Mouse (Mus musculus) gastrocnemius, postnatal 10 days (tissue): ENCODE measurements around the gene Ankmy2. TPM values are rescaled to one million over a fixed set of nuclear protein-coding genes. Genes with fewer than 3 reads are reported as not detected.
A peak's percentile ranks its signal among the peaks of the same experiment; 100 is the strongest.
"Not testable (repeated sequence)": the region's sequence is repeated elsewhere in the genome, so short reads cannot be mapped to it uniquely, and the experiment has no call there.

Experiments used
- DNase-seq: peaks from one replicate; pipeline ENCODE4 v3.0.0; 2021; ENCODE audit warnings: mixed read lengths
- total RNA-seq, 2 experiments: library from RNA; stranded (reverse); gene quantifications; 2 replicates each; pipeline ENCODE4 v1.2.3; 2021

The Ankmy2 gene
- total RNA-seq, 2 experiments from 2014 or later: 13.0 to 16.5 TPM

DNA sequence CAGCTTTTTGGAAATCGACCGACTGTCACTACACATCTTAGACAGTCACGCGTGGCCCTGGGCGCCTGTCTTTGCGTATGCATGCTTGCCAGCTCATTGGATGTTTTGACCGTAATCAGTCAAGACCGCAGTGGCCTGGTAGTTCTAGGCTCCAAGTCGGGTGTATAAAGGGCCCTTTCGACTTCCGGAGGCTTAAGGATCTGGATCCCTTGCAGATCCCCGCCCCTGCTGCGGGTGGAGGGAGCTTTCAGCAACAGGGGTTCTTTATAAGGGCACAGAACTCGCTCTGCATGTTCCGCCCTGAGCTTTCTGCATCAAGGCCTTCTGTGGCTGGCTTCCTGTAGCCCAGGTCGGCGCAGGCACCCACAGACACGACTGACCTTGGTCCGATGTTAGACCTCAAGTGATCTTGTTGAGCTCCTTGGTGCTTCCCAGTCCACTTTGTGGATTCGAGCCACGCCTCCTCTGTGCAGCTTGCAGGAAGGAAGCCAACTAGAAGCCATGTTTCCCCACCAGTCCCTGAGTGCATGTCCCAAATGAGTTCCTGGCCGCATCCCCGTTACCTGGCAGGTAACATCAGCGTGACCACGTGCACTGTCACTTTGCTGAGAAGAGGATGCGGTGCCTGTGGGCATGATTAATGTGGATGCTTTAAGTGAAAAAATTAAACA lies 859 bp downstream of the Ankmy2 start, which contains the start of gene Bzw2:
TSS of gene Bzw2 (minus strand) at position 443 of the 671 bp plus-strand sequence.
- peak; percentile 58 for DNase-seq

DNA sequence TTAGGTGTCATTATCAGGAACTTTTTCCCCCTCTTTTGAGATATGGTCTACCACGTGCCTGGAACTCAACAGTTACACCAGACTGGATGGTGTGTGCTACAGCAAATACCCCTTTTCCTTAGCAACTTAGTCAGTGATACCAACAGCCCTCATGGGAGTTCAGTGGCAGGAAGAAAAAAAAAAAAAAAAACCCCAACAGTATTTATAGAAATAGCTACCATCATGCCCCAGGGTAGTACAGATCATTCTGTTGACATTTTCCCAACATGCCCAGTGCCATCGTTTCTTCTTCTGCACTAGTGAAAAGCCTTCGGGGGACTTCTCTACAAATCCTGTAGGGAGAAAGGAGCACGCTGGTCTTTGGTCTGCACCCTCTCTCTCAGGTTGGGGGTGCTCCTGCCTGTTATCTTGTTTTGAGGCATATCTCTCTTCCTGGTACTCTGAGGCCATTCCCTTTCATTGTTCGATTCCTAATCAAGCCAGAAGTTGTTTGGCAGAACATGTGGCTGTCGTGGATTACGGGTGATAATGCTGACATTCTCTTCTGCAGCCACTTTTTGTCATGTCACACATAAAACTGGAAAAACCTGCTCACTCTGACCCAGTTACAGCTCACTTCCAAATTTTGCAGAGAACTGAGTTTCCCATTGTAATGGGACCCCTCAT lies 7.3 kb downstream of the Ankmy2 start:
- DNase-seq: no peak

GRCm38 (mm10) chr12:36165299-36165698 lies 8.4 kb downstream of the Ankmy2 start:
- DNase-seq: no peak

- DNase-seq: no peak
These were observed 20.3 kb downstream of the Ankmy2 start for GRCm38 (mm10) chr12:36177227-36177626.

- no peak for DNase-seq
These were observed 25.7 kb downstream of the Ankmy2 start for GRCm38 (mm10) chr12:36182570-36182969.

DNA sequence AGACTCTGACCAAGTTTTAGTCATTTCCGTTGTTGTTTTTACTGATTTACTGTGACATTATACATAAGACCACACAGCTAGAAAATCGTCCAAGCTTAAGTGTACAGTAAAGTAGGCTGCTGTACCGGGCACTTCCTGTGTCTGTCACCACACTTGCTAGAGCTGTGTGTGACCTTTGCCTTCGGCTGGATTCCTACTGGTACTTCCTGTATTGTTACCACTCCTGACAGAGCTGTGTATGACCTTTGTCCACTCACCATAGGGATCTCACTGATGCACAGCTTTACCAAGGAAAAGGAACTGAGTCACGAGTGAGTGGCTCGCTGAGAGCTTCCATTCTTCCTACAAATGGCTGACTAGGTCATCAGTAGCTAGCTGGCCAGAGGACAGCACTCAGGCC lies 30.2 kb downstream of the Ankmy2 start:
- no peak for DNase-seq

- DNase-seq: no peak
These were observed 32.7 kb downstream of the Ankmy2 start for GRCm38 (mm10) chr12:36189610-36190009.

GRCm38 (mm10) chr12:36190343-36190742 lies 33.4 kb downstream of the Ankmy2 start:
- DNase-seq: no peak

GRCm38 (mm10) chr12:36194976-36195375 lies 38.1 kb downstream of the Ankmy2 start:
- no peak for DNase-seq

- DNase-seq: not testable (repeated sequence)
These were observed 48.7 kb downstream of the Ankmy2 start for GRCm38 (mm10) chr12:36205579-36206119.

GRCm38 (mm10) chr12:36207072-36207799 lies 50.3 kb downstream of the Ankmy2 start:
- DNase-seq: peak; percentile 25

DNA sequence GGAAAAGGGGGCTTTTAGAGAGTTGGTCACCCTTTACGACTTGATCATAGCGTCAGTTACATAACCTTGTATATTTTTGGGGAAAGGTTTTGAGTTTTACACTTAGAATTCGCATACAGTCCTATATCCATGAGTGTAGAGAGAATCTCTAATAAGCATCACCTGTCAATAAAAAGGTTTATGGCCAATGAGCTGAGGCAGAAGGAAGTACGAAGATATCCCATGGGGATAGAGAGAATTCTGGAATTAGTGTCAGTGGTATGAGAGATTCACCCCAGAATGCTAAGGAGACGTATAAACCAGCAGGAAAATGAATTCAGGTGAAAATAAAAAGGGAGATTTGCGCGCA lies 50.9 kb downstream of the Ankmy2 start:
- DNase-seq: no peak

DNA sequence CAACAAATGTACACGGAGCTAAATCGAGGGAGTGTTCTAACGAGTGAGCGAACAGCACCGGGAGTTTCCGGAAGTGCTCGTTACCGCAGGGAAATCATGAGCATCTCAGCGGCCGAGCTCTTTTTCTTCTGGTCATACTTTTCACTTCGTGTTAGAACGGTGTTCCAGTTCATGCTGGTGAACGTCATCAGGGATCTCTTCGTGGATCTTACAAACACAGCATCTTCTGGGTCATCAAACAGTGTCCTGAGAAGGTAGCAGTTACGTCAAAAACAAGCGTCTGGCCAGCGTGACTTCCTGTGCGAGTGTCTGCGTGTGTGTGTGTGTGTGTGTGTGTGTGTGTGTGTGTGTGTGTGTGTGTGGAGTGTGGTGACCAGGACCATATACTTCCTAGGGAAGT lies 51.5 kb downstream of the Ankmy2 start:
- no peak for DNase-seq

GRCm38 (mm10) chr12:36210096-36210495 lies 53.2 kb downstream of the Ankmy2 start:
- DNase-seq: peak; percentile 26

GRCm38 (mm10) chr12:36214389-36215148 lies 57.7 kb downstream of the Ankmy2 start:
- DNase-seq: no peak

- peak; percentile 41 for DNase-seq
These were observed 58.2 kb downstream of the Ankmy2 start for GRCm38 (mm10) chr12:36215149-36215480.

DNA sequence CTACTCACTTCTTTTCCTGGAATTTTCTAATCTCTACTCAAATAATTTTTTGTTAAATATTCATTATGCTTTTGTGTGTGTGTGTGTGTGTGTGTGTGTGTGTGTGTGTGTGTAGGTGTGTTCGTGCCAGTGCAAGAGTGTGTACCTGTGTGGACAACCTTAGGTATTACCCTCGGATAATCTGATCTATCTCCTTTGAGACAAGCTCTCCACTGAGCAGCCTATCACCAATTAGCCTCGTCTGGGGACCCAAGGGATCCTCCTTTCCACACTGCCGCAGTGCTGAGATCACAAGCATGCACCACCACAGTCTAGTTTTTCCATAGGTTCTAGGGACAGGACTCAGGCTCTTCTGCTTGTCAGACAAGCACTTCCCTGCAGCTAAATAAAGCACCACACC lies 59.3 kb downstream of the Ankmy2 start:
- DNase-seq: no peak

- no peak for DNase-seq
These were observed 60.0 kb downstream of the Ankmy2 start for GRCm38 (mm10) chr12:36216905-36217304.

DNA sequence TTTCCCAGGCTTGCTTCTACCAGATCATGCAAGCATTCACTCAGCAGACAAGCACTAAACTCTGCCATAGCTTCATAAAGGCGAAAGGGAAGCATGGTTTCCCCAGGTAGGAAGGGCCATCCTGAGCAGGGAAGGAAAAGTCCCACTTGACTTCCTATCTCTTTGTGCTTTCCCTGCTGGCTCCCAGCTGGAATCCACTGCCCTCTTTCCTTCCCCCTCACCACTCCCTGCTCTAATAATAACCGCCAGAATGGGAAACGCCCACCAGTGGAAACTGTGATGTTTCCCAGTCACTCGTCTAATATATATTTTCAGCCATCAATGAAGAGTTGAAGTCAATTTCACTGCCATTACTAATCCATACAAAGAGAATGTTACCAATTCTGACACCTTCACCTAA lies 67.5 kb downstream of the Ankmy2 start:
- DNase-seq: no peak

- DNase-seq: no peak
These were observed 74.5 kb downstream of the Ankmy2 start for GRCm38 (mm10) chr12:36231386-36231785.

DNA sequence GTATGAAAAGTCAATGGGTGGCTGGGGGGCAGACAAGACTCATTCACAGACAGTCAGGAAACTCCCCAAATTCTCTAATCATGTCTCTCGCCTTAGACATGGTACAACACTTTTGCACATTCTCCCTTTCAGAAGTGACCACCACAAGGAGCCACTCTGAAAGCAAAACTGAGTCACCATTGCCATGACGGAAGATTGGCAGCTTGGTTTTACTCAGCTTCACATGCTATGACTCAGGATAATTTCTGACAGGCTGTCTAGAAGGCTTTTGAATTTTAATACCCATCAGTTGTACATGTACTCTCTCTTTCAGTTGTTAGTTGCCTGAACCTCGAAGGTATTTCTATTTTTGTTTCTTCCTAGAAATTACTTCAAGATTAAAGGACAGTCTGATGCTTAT lies 84.3 kb downstream of the Ankmy2 start:
- no peak for DNase-seq
